Mouse (Mus musculus) liver, postnatal 0 days (tissue): ENCODE results near the gene Arid2. TPM values are rescaled to one million over a fixed set of nuclear protein-coding genes. Genes with fewer than 3 reads are reported as not detected.

ENCODE experiments used
- ATAC-seq: fragments of 200-750 bp; cut with Nextera tagmentation; 2 replicates; pipeline ENCODE4 v1.8.0; 2017; ENCODE audit warnings: mild to moderate bottlenecking, moderate library complexity
- DNase-seq: peaks from one replicate; pipeline ENCODE4 v3.0.0-alpha.2; 2016
- H3K27ac ChIP-seq: fragments of 300-500 bp; sonication (generic); 2 replicates; pipeline ENCODE4 v1.5.1; 2014; ENCODE audit warnings: antibody characterized with exemption, moderate library complexity, mild to moderate bottlenecking, low read depth
- H3K27me3 ChIP-seq: fragments of 300-500 bp; sonication (generic); 2 replicates; pipeline ENCODE4 v1.6.1; 2014; ENCODE audit warnings: low read length, control low read depth, mixed read lengths; ENCODE audit not compliant: insufficient read depth
- H3K36me3 ChIP-seq: fragments of 300-500 bp; sonication (generic); replicated peaks from 2 replicates; pipeline ENCODE4 v1.6.1; 2014; ENCODE audit warnings: mild to moderate bottlenecking, control low read depth, low read length, moderate library complexity, mixed read lengths; ENCODE audit not compliant: insufficient read depth
- H3K4me1 ChIP-seq: fragments of 300-500 bp; sonication (generic); 2 replicates; pipeline ENCODE4 v1.6.1; 2014; ENCODE audit warnings: antibody characterized with exemption, mild to moderate bottlenecking, control low read depth; ENCODE audit not compliant: insufficient read depth
- H3K4me2 ChIP-seq: fragments of 300-500 bp; sonication (generic); 2 replicates; pipeline ENCODE4 v1.6.1; 2014; ENCODE audit warnings: low read depth, mild to moderate bottlenecking, low read length, moderate library complexity, mixed read lengths
- H3K4me3 ChIP-seq: fragments of 300-500 bp; sonication (generic); 2 replicates; pipeline ENCODE4 v1.5.1; 2014; ENCODE audit warnings: low read depth, low read length
- H3K9ac ChIP-seq: fragments of 300-500 bp; sonication (generic); replicated peaks from 2 replicates; pipeline ENCODE4 v1.6.1; 2014; ENCODE audit warnings: mild to moderate bottlenecking, moderate library complexity
- H3K9me3 ChIP-seq: fragments of 300-500 bp; sonication (generic); 2 replicates; pipeline ENCODE4 v1.6.1; 2016; ENCODE audit warnings: mild to moderate bottlenecking, control low read depth, low read length, mixed read lengths
- CTCF ChIP-seq: sonication (generic); IDR thresholded peaks from 2 replicates; pipeline ENCODE4 v1.5.1; 2016; ENCODE audit warnings: antibody characterized with exemption, low read depth
- EP300 ChIP-seq: IDR thresholded peaks from 2 replicates; pipeline ENCODE4 v1.6.1; 2016; ENCODE audit warnings: antibody characterized with exemption, low read depth, mild to moderate bottlenecking
- WGBS: fragments of 180-500 bp; shearing (Covaris S2); extraction: QIAGEN DNeasy Blood & Tissue Kit; methylation state at CpG from one replicate; pipeline ENCODE4 v1.1.7; 2014; ENCODE audit not compliant: insufficient replicate concordance; 5-methylcytosine and 5-hydroxymethylcytosine counted together
- polyA plus RNA-seq: library from polyadenylated mRNA; unstranded; fragments of >200 nt; fragmentation: Nextera tagmentation; extraction: Ambion mirVana; gene quantifications from 2 replicates; pipeline ENCODE4 v1.2.1, GENCODE M21; 2015

The Arid2 gene
- polyA plus RNA-seq, 1 experiment from 2014 or later, result 5.5 TPM

GRCm38 (mm10) chr15:96366176-96366963, 79.1 kb downstream of the Arid2 start:
- TF ChIP-seq CTCF (no peak), EP300 (no peak)
- H3K4me3 ChIP-seq, result no peak overlapping the region
- H3K36me3 ChIP-seq, result peaks cover 78% of the 10 kb centered on the region
- no peaks in the 10 kb centered on the region for H3K4me1 ChIP-seq
- no peak for DNase-seq
- H3K27me3 ChIP-seq, result no peaks in the 10 kb centered on the region
- no peak overlapping the region for H3K27ac ChIP-seq
- no peak overlapping the region for H3K9ac ChIP-seq
- H3K9me3 ChIP-seq, result no peaks in the 10 kb centered on the region
- no peak for ATAC-seq
- WGBS, result 82% methylated on average over 11 of the region's 11 CpGs
- H3K4me2 ChIP-seq, result no peak overlapping the region

GRCm38 (mm10) chr15:96371311-96371710, 84.0 kb downstream of the Arid2 start:
- Histone ChIP-seq H3K9ac (no peak overlapping the region), H3K4me1 (no peaks in the 10 kb centered on the region), H3K27ac (no peak overlapping the region), H3K9me3 (no peaks in the 10 kb centered on the region), H3K36me3 (peaks cover 55% of the 10 kb centered on the region), H3K27me3 (no peaks in the 10 kb centered on the region), H3K4me2 (no peak overlapping the region), H3K4me3 (no peak overlapping the region)
- WGBS, result 92% methylated on average over 18 of the region's 18 CpGs
- TF ChIP-seq CTCF (no peak), EP300 (no peak)
- ATAC-seq (no peak), DNase-seq (no peak)

- Histone ChIP-seq H3K4me3 (no peak overlapping the region), H3K9me3 (no peaks in the 10 kb centered on the region), H3K4me2 (no peak overlapping the region), H3K9ac (no peak overlapping the region), H3K4me1 (no peaks in the 10 kb centered on the region), H3K36me3 (peaks cover 48% of the 10 kb centered on the region), H3K27me3 (no peaks in the 10 kb centered on the region), H3K27ac (no peak overlapping the region)
- DNase-seq, result no peak
- peak; percentile 89 for ATAC-seq
- 83% methylated on average over 6 of the region's 6 CpGs for WGBS
- TF ChIP-seq EP300 (no peak), CTCF (no peak)
These were observed 85.3 kb downstream of the Arid2 start for GRCm38 (mm10) chr15:96372628-96373027.

GRCm38 (mm10) chr15:96373161-96373560, 85.8 kb downstream of the Arid2 start:
- 76% methylated on average over 5 of the region's 5 CpGs for WGBS
- ATAC-seq (peak; percentile 73), DNase-seq (peak; percentile 37)
- H3K9ac ChIP-seq, result no peak overlapping the region
- H3K9me3 ChIP-seq, result no peaks in the 10 kb centered on the region
- peak; percentile 38 for TF ChIP-seq CTCF
- no peak for TF ChIP-seq EP300
- H3K4me1 ChIP-seq, result no peaks in the 10 kb centered on the region
- H3K27ac ChIP-seq, result no peak overlapping the region
- no peak overlapping the region for H3K4me2 ChIP-seq
- H3K36me3 ChIP-seq, result peaks cover 44% of the 10 kb centered on the region
- no peak overlapping the region for H3K4me3 ChIP-seq
- H3K27me3 ChIP-seq, result no peaks in the 10 kb centered on the region

GRCm38 (mm10) chr15:96376214-96376613, 88.9 kb downstream of the Arid2 start:
- Histone ChIP-seq H3K4me2 (no peak overlapping the region), H3K27ac (no peak overlapping the region), H3K4me3 (no peak overlapping the region), H3K9me3 (no peaks in the 10 kb centered on the region), H3K27me3 (no peaks in the 10 kb centered on the region), H3K9ac (no peak overlapping the region), H3K36me3 (peaks cover 39% of the 10 kb centered on the region), H3K4me1 (no peaks in the 10 kb centered on the region)
- no peak for DNase-seq
- ATAC-seq, result no peak
- WGBS, result 82% methylated on average over 2 of the region's 2 CpGs
- TF ChIP-seq EP300 (no peak), CTCF (no peak)

DNA sequence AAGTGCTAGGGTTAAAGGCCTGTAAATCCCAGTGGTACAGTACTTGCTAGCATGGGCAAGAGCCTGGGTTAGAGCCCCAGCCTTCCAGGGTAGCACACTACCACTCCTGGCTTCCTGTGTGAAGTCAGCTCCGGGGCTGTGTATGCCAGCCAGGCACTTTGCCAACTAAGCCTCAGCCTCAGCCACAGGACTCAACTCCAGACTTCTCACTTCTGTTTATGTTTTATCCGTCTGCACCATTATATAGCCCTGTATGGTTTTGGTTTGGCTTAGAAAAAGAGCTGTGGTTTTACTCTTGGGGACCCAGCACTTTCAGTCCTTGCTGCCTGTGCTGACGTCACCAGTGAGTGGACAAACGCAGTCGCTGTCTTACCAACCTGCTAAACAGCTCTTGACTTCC, 89.9 kb downstream of the Arid2 start:
- TF ChIP-seq CTCF (no peak), EP300 (no peak)
- WGBS, result 75% methylated on average over 5 of the region's 5 CpGs
- Histone ChIP-seq H3K27me3 (no peaks in the 10 kb centered on the region), H3K36me3 (peaks cover 32% of the 10 kb centered on the region), H3K4me1 (no peaks in the 10 kb centered on the region), H3K4me2 (no peak overlapping the region), H3K9ac (no peak overlapping the region), H3K4me3 (no peak overlapping the region), H3K9me3 (no peaks in the 10 kb centered on the region), H3K27ac (no peak overlapping the region)
- DNase-seq, result no peak
- ATAC-seq, result no peak
